Mouse (Mus musculus): ENCODE measurements around the gene Msi2. TPM values are rescaled to one million over a fixed set of nuclear protein-coding genes. Genes with fewer than 3 reads are reported as not detected.

Gene Msi2
- polyA plus RNA-seq, 1 experiment from 2014 or later, result 2.9 TPM

GRCm38 (mm10) chr11:88424034-88424767 is 294.1 kb downstream of the Msi2 start:
- no peak overlapping the region for H3K9ac ChIP-seq (ENCODE audit: low read depth, low read length)
- H3K4me2 ChIP-seq (ENCODE audit: low read depth, low read length), result no peak overlapping the region
- H3K4me3 ChIP-seq (ENCODE audit: low read depth, low read length), result no peak overlapping the region
- no peaks in the 10 kb centered on the region for H3K9me3 ChIP-seq (replicated peaks; ENCODE audit: control insufficient read depth, low read length)
- WGBS (ENCODE audit: insufficient replicate concordance), result 72% methylated on average over 20 of the region's 20 CpGs
- H3K4me1 ChIP-seq (ENCODE audit: control insufficient read depth, low read depth, low read length), result peaks cover 19% of the 10 kb centered on the region
- no peaks in the 10 kb centered on the region for H3K36me3 ChIP-seq (ENCODE audit: control insufficient read depth, insufficient read depth)
- ATAC-seq (ENCODE audit: low read depth), result no peak
- no peaks in the 10 kb centered on the region for H3K27me3 ChIP-seq (ENCODE audit: control insufficient read depth, insufficient read depth, low read depth, low read length)
- H3K27ac ChIP-seq (ENCODE audit: low read length), result no peak overlapping the region

- Histone ChIP-seq H3K9ac (ENCODE audit: low read depth, low read length) (no peak overlapping the region), H3K4me1 (ENCODE audit: control insufficient read depth, low read depth, low read length) (peaks cover 25% of the 10 kb centered on the region), H3K4me2 (ENCODE audit: low read depth, low read length) (no peak overlapping the region), H3K27me3 (ENCODE audit: control insufficient read depth, insufficient read depth, low read depth, low read length) (no peaks in the 10 kb centered on the region), H3K36me3 (ENCODE audit: control insufficient read depth, insufficient read depth) (no peaks in the 10 kb centered on the region), H3K9me3 (replicated peaks; ENCODE audit: control insufficient read depth, low read length) (no peaks in the 10 kb centered on the region), H3K27ac (ENCODE audit: low read length) (no peak overlapping the region), H3K4me3 (ENCODE audit: low read depth, low read length) (no peak overlapping the region)
- whole genome bisulfite sequencing (ENCODE audit: insufficient replicate concordance), result 52% methylated on average over 9 of the region's 9 CpGs
- ATAC-seq (ENCODE audit: low read depth), result no peak
Measured at GRCm38 (mm10) chr11:88421057-88421578, 297.2 kb downstream of the Msi2 start.

- Histone ChIP-seq H3K27me3 (ENCODE audit: control insufficient read depth, insufficient read depth, low read depth, low read length) (no peaks in the 10 kb centered on the region), H3K4me2 (ENCODE audit: low read depth, low read length) (peak overlapping the region; percentile 22; the same call in 1 of the 2 replicates), H3K4me3 (ENCODE audit: low read depth, low read length) (no peak overlapping the region), H3K9ac (ENCODE audit: low read depth, low read length) (no peak overlapping the region), H3K27ac (ENCODE audit: low read length) (peak overlapping the region; percentile 71), H3K36me3 (ENCODE audit: control insufficient read depth, insufficient read depth) (no peaks in the 10 kb centered on the region), H3K9me3 (replicated peaks; ENCODE audit: control insufficient read depth, low read length) (no peaks in the 10 kb centered on the region), H3K4me1 (ENCODE audit: control insufficient read depth, low read depth, low read length) (peaks cover 25% of the 10 kb centered on the region)
- ATAC-seq (ENCODE audit: low read depth), result peak; percentile 86
- WGBS (ENCODE audit: insufficient replicate concordance), result 32% methylated on average over 9 of the region's 9 CpGs
Measured at GRCm38 (mm10) chr11:88419657-88420366, 298.5 kb downstream of the Msi2 start.

- Histone ChIP-seq H3K4me3 (ENCODE audit: low read depth, low read length) (no peak overlapping the region), H3K9me3 (replicated peaks; ENCODE audit: control insufficient read depth, low read length) (no peaks in the 10 kb centered on the region), H3K27ac (ENCODE audit: low read length) (peak overlapping the region; percentile 52; the same call in 1 of the 2 replicates), H3K9ac (ENCODE audit: low read depth, low read length) (no peak overlapping the region), H3K27me3 (ENCODE audit: control insufficient read depth, insufficient read depth, low read depth, low read length) (no peaks in the 10 kb centered on the region), H3K36me3 (ENCODE audit: control insufficient read depth, insufficient read depth) (no peaks in the 10 kb centered on the region), H3K4me1 (ENCODE audit: control insufficient read depth, low read depth, low read length) (peaks cover 25% of the 10 kb centered on the region), H3K4me2 (ENCODE audit: low read depth, low read length) (no peak overlapping the region)
- 53% methylated on average over 7 of the region's 7 CpGs for WGBS (ENCODE audit: insufficient replicate concordance)
- no peak for ATAC-seq (ENCODE audit: low read depth)
Measured at GRCm38 (mm10) chr11:88419064-88419463, 299.2 kb downstream of the Msi2 start.

GRCm38 (mm10) chr11:88414157-88414870 is 304.0 kb downstream of the Msi2 start:
- no peak overlapping the region for H3K27ac ChIP-seq (ENCODE audit: low read length)
- H3K9ac ChIP-seq (ENCODE audit: low read depth, low read length), result no peak overlapping the region
- no peaks in the 10 kb centered on the region for H3K9me3 ChIP-seq (replicated peaks; ENCODE audit: control insufficient read depth, low read length)
- WGBS (ENCODE audit: insufficient replicate concordance), result 53% methylated on average over 18 of the region's 18 CpGs
- no peak overlapping the region for H3K4me3 ChIP-seq (ENCODE audit: low read depth, low read length)
- no peaks in the 10 kb centered on the region for H3K36me3 ChIP-seq (ENCODE audit: control insufficient read depth, insufficient read depth)
- no peak for ATAC-seq (ENCODE audit: low read depth)
- H3K27me3 ChIP-seq (ENCODE audit: control insufficient read depth, insufficient read depth, low read depth, low read length), result no peaks in the 10 kb centered on the region
- H3K4me2 ChIP-seq (ENCODE audit: low read depth, low read length), result no peak overlapping the region
- peaks cover 8% of the 10 kb centered on the region for H3K4me1 ChIP-seq (ENCODE audit: control insufficient read depth, low read depth, low read length)

GRCm38 (mm10) chr11:88412423-88413094 is 305.8 kb downstream of the Msi2 start:
- no peaks in the 10 kb centered on the region for H3K4me1 ChIP-seq (ENCODE audit: control insufficient read depth, low read depth, low read length)
- H3K4me2 ChIP-seq (ENCODE audit: low read depth, low read length), result no peak overlapping the region
- H3K9me3 ChIP-seq (replicated peaks; ENCODE audit: control insufficient read depth, low read length), result no peaks in the 10 kb centered on the region
- no peak for ATAC-seq (ENCODE audit: low read depth)
- H3K27ac ChIP-seq (ENCODE audit: low read length), result no peak overlapping the region
- H3K36me3 ChIP-seq (ENCODE audit: control insufficient read depth, insufficient read depth), result no peaks in the 10 kb centered on the region
- H3K27me3 ChIP-seq (ENCODE audit: control insufficient read depth, insufficient read depth, low read depth, low read length), result no peaks in the 10 kb centered on the region
- WGBS (ENCODE audit: insufficient replicate concordance), result 70% methylated on average over 5 of the region's 5 CpGs
- no peak overlapping the region for H3K9ac ChIP-seq (ENCODE audit: low read depth, low read length)
- no peak overlapping the region for H3K4me3 ChIP-seq (ENCODE audit: low read depth, low read length)

- ATAC-seq (ENCODE audit: low read depth), result no peak
- H3K4me1 ChIP-seq (ENCODE audit: control insufficient read depth, low read depth, low read length), result no peaks in the 10 kb centered on the region; the same call in 1 of the 2 replicates
- H3K9ac ChIP-seq (ENCODE audit: low read depth, low read length), result no peak overlapping the region
- WGBS (ENCODE audit: insufficient replicate concordance), result 82% methylated on average over 8 of the region's 8 CpGs
- no peak overlapping the region for H3K4me3 ChIP-seq (ENCODE audit: low read depth, low read length)
- no peaks in the 10 kb centered on the region for H3K36me3 ChIP-seq (ENCODE audit: control insufficient read depth, insufficient read depth)
- H3K4me2 ChIP-seq (ENCODE audit: low read depth, low read length), result no peak overlapping the region
- H3K9me3 ChIP-seq (replicated peaks; ENCODE audit: control insufficient read depth, low read length), result no peaks in the 10 kb centered on the region
- no peaks in the 10 kb centered on the region for H3K27me3 ChIP-seq (ENCODE audit: control insufficient read depth, insufficient read depth, low read depth, low read length)
- no peak overlapping the region for H3K27ac ChIP-seq (ENCODE audit: low read length)
Measured at GRCm38 (mm10) chr11:88408305-88408704, 310.0 kb downstream of the Msi2 start.

GRCm38 (mm10) chr11:88406408-88406915 is 311.9 kb downstream of the Msi2 start:
- Histone ChIP-seq H3K4me1 (ENCODE audit: control insufficient read depth, low read depth, low read length) (no peaks in the 10 kb centered on the region; the same call in 1 of the 2 replicates), H3K27ac (ENCODE audit: low read length) (no peak overlapping the region), H3K27me3 (ENCODE audit: control insufficient read depth, insufficient read depth, low read depth, low read length) (no peaks in the 10 kb centered on the region), H3K4me2 (ENCODE audit: low read depth, low read length) (no peak overlapping the region), H3K4me3 (ENCODE audit: low read depth, low read length) (no peak overlapping the region), H3K9ac (ENCODE audit: low read depth, low read length) (no peak overlapping the region), H3K36me3 (ENCODE audit: control insufficient read depth, insufficient read depth) (no peaks in the 10 kb centered on the region), H3K9me3 (replicated peaks; ENCODE audit: control insufficient read depth, low read length) (no peaks in the 10 kb centered on the region)
- no peak for ATAC-seq (ENCODE audit: low read depth)
- 70% methylated on average over 3 of the region's 3 CpGs for WGBS (ENCODE audit: insufficient replicate concordance)

Data from liver, embryonic 16.5 days (tissue).